Mouse (Mus musculus) G1E (cell line): ENCODE measurements at regions not wholly inside any gene's neighbourhood (a gene's known extent, or its start where the extent isn't known, plus 50 kb on each side); places are given as distances from the start of the nearest gene placed in this dataset.

ENCODE experiments used
- CTCF ChIP-seq: IDR thresholded peaks from 2 replicates; pipeline ENCODE4 v1.5.1; 2012; ENCODE audit warnings: low read depth, low read length, inconsistent platforms, mixed read lengths
- GATA1 ChIP-seq: IDR thresholded peaks from 2 replicates; pipeline ENCODE4 v1.6.1; 2012; ENCODE audit warnings: borderline replicate concordance, low read length, inconsistent platforms, mixed read lengths
- POLR2AphosphoS5 ChIP-seq: IDR thresholded peaks from 2 replicates; pipeline ENCODE4 v1.6.1; 2012; ENCODE audit warnings: low read depth, low read length, inconsistent platforms; ENCODE audit not compliant: insufficient replicate concordance
- TAL1 ChIP-seq: conservative IDR thresholded peaks from 2 replicates; pipeline ENCODE4 v1.6.1; 2012; ENCODE audit warnings: low read depth, low read length, inconsistent platforms, mixed read lengths

DNA sequence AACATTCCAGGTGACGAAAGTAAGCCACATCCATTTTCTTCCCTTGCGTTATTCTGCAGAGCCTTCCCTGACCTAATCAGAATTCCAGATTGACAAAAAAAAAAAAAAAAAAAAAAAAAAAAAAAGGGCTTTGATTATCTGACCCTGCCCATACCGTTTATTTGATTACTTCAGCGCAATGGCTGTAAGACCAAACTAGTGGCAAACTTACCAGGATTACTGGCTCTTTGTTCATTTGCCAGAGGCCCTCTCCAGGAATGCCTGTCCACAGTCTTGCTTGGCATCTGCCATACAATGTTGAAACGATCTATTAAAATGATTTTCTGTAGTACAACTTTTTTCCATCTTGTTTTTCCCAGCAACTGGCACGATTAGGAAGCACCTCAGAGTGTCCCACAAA is 569.4 kb upstream of the Nox3 start:
- TF ChIP-seq CTCF (no peak), TAL1 (no peak), POLR2AphosphoS5 (no peak), GATA1 (no peak)
